In genomic region chr16:35813119-35813518, GRCm38 (mm10) we compare ENCODE assay signal across 21 mouse cellular contexts. TPM values are rescaled to one million over a fixed set of nuclear protein-coding genes. Genes with fewer than 3 reads are reported as not detected.
DNase-seq lines count a peak whose midpoint lies in the region; ATAC-seq and TF ChIP-seq lines count a peak whose summit lies in the region.
"Had no signal": no experiment of that assay in that cellular context is flagged by ENCODE, and none has a peak within 500 bp of the region (broad histone marks: within the 10 kb centered on the region; RNA-seq: fewer than 3 reads in every experiment).

No protein-coding gene starts in this region.

- no peaks in the 10 kb centered on the region for H3K36me3 ChIP-seq in lung, postnatal 0 days (ENCODE audit: insufficient read depth, low read length)
- H3K36me3 ChIP-seq in intestine, postnatal 0 days (ENCODE audit: control insufficient read depth, insufficient read depth): 0 out of 2 replicates have a peak, but pooled peaks cover 3% of the 10 kb centered on the region
- H3K36me3 ChIP-seq in kidney, adult 2 months (ENCODE audit: control insufficient read depth, insufficient read depth, low read length): no peaks in the 10 kb centered on the region
- H3K36me3 ChIP-seq: embryonic facial prominence, embryonic 15.5 days; forebrain, embryonic 15.5 days had no signal

- no peaks in the 10 kb centered on the region for H3K9me3 ChIP-seq in lung, postnatal 0 days (ENCODE audit: low read length)
- no peaks in the 10 kb centered on the region for H3K9me3 ChIP-seq in intestine, postnatal 0 days (ENCODE audit: control insufficient read depth)
- H3K9me3 ChIP-seq: embryonic facial prominence, embryonic 15.5 days; forebrain, embryonic 15.5 days; heart, embryonic 10.5 days; hindbrain, embryonic 13.5 days had no signal

- no peak for ATAC-seq in lung, postnatal 0 days
- ATAC-seq in Patski: peak; percentile 49
- ATAC-seq in intestine, postnatal 0 days: peak; percentile 90
- ATAC-seq: forebrain, embryonic 15.5 days; hindbrain, postnatal 0 days had no signal

- no peak overlapping the region for H3K27ac ChIP-seq in lung, postnatal 0 days (ENCODE audit: low read length)
- no peak overlapping the region for H3K27ac ChIP-seq in intestine, postnatal 0 days (ENCODE audit: low read depth, low read length)
- H3K27ac ChIP-seq in kidney, adult 2 months (ENCODE audit: insufficient read depth, low read depth, low read length): no peak overlapping the region
- H3K27ac ChIP-seq: embryonic facial prominence, embryonic 15.5 days; forebrain, embryonic 15.5 days; heart, embryonic 10.5 days; hindbrain, embryonic 13.5 days; hindbrain, postnatal 0 days had no signal

- 48% methylated on average over 3 of the region's 3 CpGs for WGBS in lung, postnatal 0 days
- 55% methylated on average over 3 of the region's 3 CpGs for WGBS in lung, adult 2 months
- 39% methylated on average over 3 of the region's 3 CpGs for WGBS in intestine, postnatal 0 days
- 47% methylated on average over 3 of the region's 3 CpGs for WGBS in kidney, adult 2 months

- POLR2A ChIA-PET in Patski (lab: Charles Lee): no interaction called here

- no peak for TF ChIP-seq POLR2A in lung, adult 2 months (IDR thresholded peaks at IDR 0.05; ENCODE audit: borderline replicate concordance, extremely low read depth, low read depth, low read length)
- no peak for TF ChIP-seq POLR2A in kidney, adult 2 months (IDR thresholded peaks at IDR 0.05; ENCODE audit: low read depth, low read length)

- H3K4me3 ChIP-seq in lung, postnatal 0 days (ENCODE audit: low read depth, low read length): no peak overlapping the region
- H3K4me3 ChIP-seq in lung, adult 2 months (replicated peaks; ENCODE audit: extremely low read depth, low read depth, low read length): no peak overlapping the region
- H3K4me3 ChIP-seq in intestine, postnatal 0 days (ENCODE audit: low read depth, low read length): no peak overlapping the region
- no peak overlapping the region for H3K4me3 ChIP-seq in kidney, adult 2 months (ENCODE audit: insufficient read depth, low read depth, low read length)
- H3K4me3 ChIP-seq: embryonic facial prominence, embryonic 15.5 days; forebrain, embryonic 15.5 days; heart, embryonic 10.5 days; hindbrain, embryonic 13.5 days had no signal

- DNase-seq in lung, postnatal 0 days (ENCODE audit: low spot score): peak; percentile 46
- DNase-seq in lung, adult 2 months: no peak
- DNase-seq in Patski (ENCODE audit: low read depth, low spot score): no peak
- DNase-seq in cerebellum, postnatal 4 days (ENCODE audit: low spot score in 2 of 2): no peak
- no peak for DNase-seq in thymus, postnatal 36 days
- no peak for DNase-seq in kidney, adult 2 months
- DNase-seq: adrenal gland, adult 2 months; adrenal gland, postnatal 25 days; cerebellum, adult 18-20 months; cerebellum, postnatal 10 days; embryo, embryonic 11 days; gastrocnemius, postnatal 10 days; heart, adult 18-20 months; heart, postnatal 10 days had no signal

- H3K9ac ChIP-seq in lung, postnatal 0 days (replicated peaks; ENCODE audit: low read depth): no peak overlapping the region
- no peak overlapping the region for H3K9ac ChIP-seq in intestine, postnatal 0 days (ENCODE audit: low read depth, low read length)
- H3K9ac ChIP-seq: embryonic facial prominence, embryonic 15.5 days; forebrain, embryonic 15.5 days; hindbrain, embryonic 13.5 days had no signal

- no peak overlapping the region for H3K4me2 ChIP-seq in lung, postnatal 0 days (replicated peaks; ENCODE audit: low read depth, low read length)
- no peak overlapping the region for H3K4me2 ChIP-seq in intestine, postnatal 0 days (replicated peaks; ENCODE audit: low read depth)
- H3K4me2 ChIP-seq: embryonic facial prominence, embryonic 15.5 days; forebrain, embryonic 15.5 days; hindbrain, embryonic 13.5 days had no signal

- H3K27me3 ChIP-seq in lung, postnatal 0 days (replicated peaks; ENCODE audit: insufficient read depth, low read length): no peaks in the 10 kb centered on the region
- H3K27me3 ChIP-seq in Patski: no peaks in the 10 kb centered on the region
- H3K27me3 ChIP-seq in intestine, postnatal 0 days (replicated peaks; ENCODE audit: control insufficient read depth, insufficient read depth, low read length): no peaks in the 10 kb centered on the region
- no peaks in the 10 kb centered on the region for H3K27me3 ChIP-seq in kidney, adult 2 months (replicated peaks; ENCODE audit: control insufficient read depth, insufficient read depth, low read length)
- H3K27me3 ChIP-seq: CH12.LX; embryonic facial prominence, embryonic 15.5 days; forebrain, embryonic 15.5 days; hindbrain, embryonic 13.5 days had no signal

- in situ Hi-C loops in Patski (cut with MboI; ENCODE audit: low pct_unique_long_range_greater_than_20kb): no loop called here

- TF ChIP-seq EP300 in lung, postnatal 0 days (IDR thresholded peaks at IDR 0.05): no peak

- no peaks in the 10 kb centered on the region for H3K4me1 ChIP-seq in lung, postnatal 0 days (ENCODE audit: insufficient read depth, low read depth, low read length)
- no peaks in the 10 kb centered on the region for H3K4me1 ChIP-seq in lung, adult 2 months (ENCODE audit: control insufficient read depth, insufficient read depth, low read length)
- no peaks in the 10 kb centered on the region for H3K4me1 ChIP-seq in intestine, postnatal 0 days (replicated peaks; ENCODE audit: control insufficient read depth, insufficient read depth, low read length)
- H3K4me1 ChIP-seq in kidney, adult 2 months (ENCODE audit: control insufficient read depth, insufficient read depth, low read length): no peaks in the 10 kb centered on the region
- H3K4me1 ChIP-seq: forebrain, embryonic 15.5 days; heart, embryonic 10.5 days had no signal

- CTCF ChIA-PET in Patski (lab: Charles Lee): interaction anchor here (1.4 kb wide), 2 partner anchors 9 to 79 kb away, joined by 3 read pairs; no protein-coding TSS in a partner anchor

- TF ChIP-seq CTCF in lung, postnatal 0 days (IDR thresholded peaks at IDR 0.05): no peak
- no peak for TF ChIP-seq CTCF in lung, adult 2 months (IDR thresholded peaks at IDR 0.05; ENCODE audit: insufficient read depth, low read length)
- no peak for TF ChIP-seq CTCF in Patski (IDR thresholded peaks at IDR 0.05)
- no peak for TF ChIP-seq CTCF in intestine, postnatal 0 days (IDR thresholded peaks at IDR 0.05; ENCODE audit: low read depth)
- no peak for TF ChIP-seq CTCF in kidney, adult 2 months (conservative IDR thresholded peaks at IDR 0.05; ENCODE audit: insufficient read depth, insufficient read length, low read depth, low read length)

RNA-seq across cellular contexts. Expression of gene Hspbap1, which starts 42.9 kb away (rescaled TPM):
- 9.3 and 9.9 TPM in 2 replicates for polyA plus RNA-seq in lung, postnatal 0 days (2015; fragmentation: Nextera tagmentation; extraction: Ambion mirVana)
- polyA plus RNA-seq in lung, adult 2 months (2012; rRNA removed): 4.2 and 5.8 TPM in 2 replicates
- 14.2 TPM for polyA plus RNA-seq in Patski (2021)
- polyA plus RNA-seq in intestine, postnatal 0 days (2015; fragmentation: Nextera tagmentation; extraction: Ambion mirVana): 8.0 and 9.5 TPM in 2 replicates
- polyA plus RNA-seq in kidney, adult 2 months (2012; rRNA removed): 6.2 and 7.0 TPM in 2 replicates

RNA-seq across cellular contexts. Expression of gene Dirc2, which starts 44.0 kb away (rescaled TPM):
- polyA plus RNA-seq in lung, postnatal 0 days (2015; fragmentation: Nextera tagmentation; extraction: Ambion mirVana): 18.0 and 18.6 TPM in 2 replicates
- 31.8 and 41.7 TPM in 2 replicates for polyA plus RNA-seq in lung, adult 2 months (2012; rRNA removed)
- 48.9 TPM for polyA plus RNA-seq in Patski (2021)
- polyA plus RNA-seq in intestine, postnatal 0 days (2015; fragmentation: Nextera tagmentation; extraction: Ambion mirVana): 20.4 and 22.0 TPM in 2 replicates
- polyA plus RNA-seq in kidney, adult 2 months (2012; rRNA removed): 33.3 and 35.1 TPM in 2 replicates

RNA-seq across cellular contexts. Expression of gene Parp14, which starts 58.2 kb away (rescaled TPM):
- 2.9 and 3.8 TPM in 2 replicates for polyA plus RNA-seq in lung, postnatal 0 days (2015; fragmentation: Nextera tagmentation; extraction: Ambion mirVana)
- polyA plus RNA-seq in lung, adult 2 months (2012; rRNA removed): 7.5 and 10.0 TPM in 2 replicates
- polyA plus RNA-seq in Patski (2021): 8.7 TPM
- 7.1 and 9.7 TPM in 2 replicates for polyA plus RNA-seq in intestine, postnatal 0 days (2015; fragmentation: Nextera tagmentation; extraction: Ambion mirVana)
- 3.8 and 5.3 TPM in 2 replicates for polyA plus RNA-seq in kidney, adult 2 months (2012; rRNA removed)
